Mouse (Mus musculus): ENCODE results near the gene 2300009A05Rik. TPM values are rescaled to one million over a fixed set of nuclear protein-coding genes. Genes with fewer than 3 reads are reported as not detected.

2300009A05Rik gene
- polyA plus RNA-seq, 1 experiment from 2014 or later, result 37.5 TPM

DNA sequence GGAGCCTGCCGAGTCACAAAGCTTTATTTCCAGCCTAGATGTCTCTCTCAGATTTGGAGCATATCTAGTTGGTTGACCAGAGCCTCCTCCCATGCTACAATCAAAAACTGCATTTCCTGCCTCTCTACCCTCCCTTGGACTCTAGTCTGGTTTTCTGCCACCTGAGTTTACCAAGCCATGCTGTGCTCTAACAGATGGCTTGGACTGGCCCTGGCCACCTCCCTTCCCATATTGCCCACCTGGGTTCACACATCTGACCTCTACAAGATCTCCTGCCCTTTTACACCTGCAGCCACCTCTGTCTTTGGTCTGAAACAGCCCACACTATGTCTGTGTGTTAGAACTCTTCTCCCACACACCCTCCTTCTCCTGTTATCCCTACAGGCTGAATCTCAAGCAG, 50.9 kb downstream of the 2300009A05Rik start:
- Histone ChIP-seq H3K4me2 (no peak overlapping the region), H3K36me3 (ENCODE audit: insufficient read depth) (no peaks in the 10 kb centered on the region), H3K27ac (ENCODE audit: low read depth) (no peak overlapping the region), H3K4me1 (ENCODE audit: insufficient read depth) (no peaks in the 10 kb centered on the region), H3K9ac (no peak overlapping the region), H3K27me3 (ENCODE audit: insufficient read depth, low read length) (no peaks in the 10 kb centered on the region), H3K4me3 (ENCODE audit: low read depth, low read length) (no peak overlapping the region), H3K9me3 (ENCODE audit: low read depth, low read length) (no peaks in the 10 kb centered on the region)
- 86% methylated on average over 1 of the region's 1 CpGs for WGBS
- ATAC-seq (ENCODE audit: insufficient read depth), result no peak
- no peak for DNase-seq
- TF ChIP-seq CTCF (IDR thresholded peaks at IDR 0.05; ENCODE audit: low read depth), result no peak

DNA sequence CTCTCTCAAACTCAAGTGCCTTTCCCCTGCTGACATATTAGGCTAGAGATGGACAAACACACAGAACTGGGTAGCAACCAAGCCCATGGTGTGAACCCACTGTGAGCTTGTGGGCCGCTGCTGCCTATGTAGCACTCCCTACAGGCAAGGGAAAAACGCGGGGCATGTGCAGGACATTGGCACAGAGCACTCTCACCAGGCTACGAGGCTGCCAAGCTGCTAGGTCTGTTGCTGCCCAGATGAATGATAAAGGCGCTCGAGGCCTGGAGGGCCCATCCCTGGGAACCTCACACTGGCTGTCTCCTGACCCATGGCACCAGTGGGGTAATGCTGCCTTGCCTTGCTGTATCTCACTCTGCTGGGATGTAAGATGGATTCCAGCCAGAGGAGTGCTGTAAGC, 53.0 kb downstream of the 2300009A05Rik start:
- Histone ChIP-seq H3K36me3 (ENCODE audit: insufficient read depth) (no peaks in the 10 kb centered on the region), H3K9me3 (ENCODE audit: low read depth, low read length) (no peaks in the 10 kb centered on the region)
- WGBS, result 84% methylated on average over 6 of the region's 6 CpGs

More for the DNA sequence above, 53.0 kb downstream of the 2300009A05Rik start:
- no peak overlapping the region for H3K4me3 ChIP-seq (ENCODE audit: low read depth, low read length)
- no peak for DNase-seq
- H3K27ac ChIP-seq (ENCODE audit: low read depth), result no peak overlapping the region
- H3K9ac ChIP-seq, result no peak overlapping the region
- H3K4me2 ChIP-seq, result no peak overlapping the region
- H3K27me3 ChIP-seq (ENCODE audit: insufficient read depth, low read length), result no peaks in the 10 kb centered on the region
- TF ChIP-seq CTCF (IDR thresholded peaks at IDR 0.05; ENCODE audit: low read depth), result no peak
- no peaks in the 10 kb centered on the region for H3K4me1 ChIP-seq (ENCODE audit: insufficient read depth)
- no peak for ATAC-seq (ENCODE audit: insufficient read depth)

Other genes with a start within 250 kb of the 2300009A05Rik start
- gene Map2k5, start 21.3 kb downstream of the 2300009A05Rik start, polyA plus RNA-seq (2014; fragmentation: Nextera tagmentation; extraction: Ambion mirVana), result 34.6 and 37.3 TPM in 2 replicates
- gene Iqch, start 203.2 kb upstream of the 2300009A05Rik start, polyA plus RNA-seq (2014; fragmentation: Nextera tagmentation; extraction: Ambion mirVana), result 0.05 and 0.08 TPM in 2 replicates
- 27.3 and 29.1 TPM in 2 replicates for gene Aagab, start 203.4 kb upstream of the 2300009A05Rik start, polyA plus RNA-seq (2014; fragmentation: Nextera tagmentation; extraction: Ambion mirVana)

Data from lung, embryonic 14.5 days (tissue).